11 mouse cellular contexts compared by ENCODE assay signal in the genomic region with DNA sequence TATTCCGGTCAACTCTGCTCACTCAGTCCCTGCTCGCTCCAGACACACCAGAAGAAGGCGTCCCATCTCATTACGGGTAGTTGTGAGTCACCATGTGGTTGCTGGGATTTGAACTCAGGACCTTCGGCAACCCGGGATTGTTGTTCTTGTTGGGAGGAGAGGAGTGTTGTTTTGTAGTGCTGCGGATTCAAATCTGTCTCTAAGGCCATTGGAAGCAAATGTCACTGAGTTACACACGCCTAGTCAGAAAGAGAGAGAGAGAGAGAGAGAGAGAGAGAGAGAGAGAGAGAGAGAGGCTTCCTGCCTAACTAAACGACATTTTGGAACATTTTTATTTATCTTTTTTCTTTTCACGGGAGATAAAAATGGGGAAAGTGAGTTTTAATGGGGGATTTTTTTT. TPM values are rescaled to one million over a fixed set of nuclear protein-coding genes. Genes with fewer than 3 reads are reported as not detected.
DNase-seq lines count a peak whose midpoint lies in the region; ATAC-seq and TF ChIP-seq lines count a peak whose summit lies in the region.
"Had no signal": no experiment of that assay in that cellular context is flagged by ENCODE, and none has a peak within 500 bp of the region (broad histone marks: within the 10 kb centered on the region; RNA-seq: fewer than 3 reads in every experiment).

No protein-coding gene starts in this region.

- TF ChIP-seq CTCF in G1E (IDR thresholded peaks at IDR 0.05; ENCODE audit: low read depth, low read length): no peak
- peak; percentile 27; the same call in 1 of the 2 replicates for TF ChIP-seq CTCF in liver, embryonic 14.5 days (IDR thresholded peaks at IDR 0.05; ENCODE audit: low read depth)

- no peak overlapping the region for H3K4me3 ChIP-seq in kidney, embryonic 16.5 days (ENCODE audit: low read length)
- peak overlapping the region; percentile 13; the same call in 1 of the 2 replicates for H3K4me3 ChIP-seq in G1E (ENCODE audit: low read depth, low read length)
- H3K4me3 ChIP-seq in embryonic facial prominence, embryonic 14.5 days (ENCODE audit: low read depth, low read length): peak overlapping the region; percentile 98; the same call in 1 of the 2 replicates
- peak overlapping the region; percentile 45 to 97 for H3K4me3 ChIP-seq in liver, embryonic 14.5 days (ENCODE audit: insufficient read depth in 1 of 2, low read depth in 2 of 2, low read length in 2 of 2)

- H3K27me3 ChIP-seq in kidney, embryonic 16.5 days (ENCODE audit: insufficient read depth, low read length): no peaks in the 10 kb centered on the region
- no peaks in the 10 kb centered on the region for H3K27me3 ChIP-seq in G1E (ENCODE audit: insufficient read depth, low read length)
- H3K27me3 ChIP-seq in embryonic facial prominence, embryonic 14.5 days (replicated peaks; ENCODE audit: control insufficient read depth, insufficient read depth, low read length): no peaks in the 10 kb centered on the region
- no peaks in the 10 kb centered on the region for H3K27me3 ChIP-seq in liver, embryonic 14.5 days (ENCODE audit: control insufficient read depth, insufficient read depth, low read length)

- no peak for DNase-seq in kidney, postnatal 14 days
- no peak for DNase-seq in G1E (ENCODE audit: low spot score)
- no peak for DNase-seq in embryonic facial prominence, embryonic 14.5 days (ENCODE audit: low spot score)
- DNase-seq in liver, embryonic 14.5 days (ENCODE audit: low read depth in 3 of 3, low spot score in 3 of 3): no peak
- DNase-seq in ovary, postnatal 10 days (ENCODE audit: low spot score): no peak
- DNase-seq in cerebellum, adult 11-12 months: no peak
- DNase-seq: cerebellum, adult 9-10 months; gastrocnemius, adult 2 months; layer of hippocampus, adult 9-11 months had no signal

- H3K9me3 ChIP-seq in kidney, embryonic 16.5 days (ENCODE audit: low read length): no peaks in the 10 kb centered on the region
- H3K9me3 ChIP-seq in G1E (replicated peaks): no peaks in the 10 kb centered on the region
- no peaks in the 10 kb centered on the region for H3K9me3 ChIP-seq in embryonic facial prominence, embryonic 14.5 days (ENCODE audit: control insufficient read depth, low read length)
- no peaks in the 10 kb centered on the region for H3K9me3 ChIP-seq in liver, embryonic 14.5 days (ENCODE audit: control insufficient read depth, low read length)

- ATAC-seq in kidney, embryonic 16.5 days (ENCODE audit: low FRiP score, low TSS enrichment): no peak
- ATAC-seq in G1E (ENCODE audit: extremely low read depth, insufficient number of reproducible peaks, low FRiP score, poor library complexity, severe bottlenecking): no peak
- no peak for ATAC-seq in embryonic facial prominence, embryonic 14.5 days (ENCODE audit: low read depth)
- no peak for ATAC-seq in liver, embryonic 14.5 days (ENCODE audit: insufficient read depth)
- ATAC-seq: activated CD4-positive, CD25-positive, alpha-beta regulatory T cell, adult 4 months had no signal

- H3K27ac ChIP-seq in kidney, embryonic 16.5 days (ENCODE audit: low read length): no peak overlapping the region
- no peak overlapping the region for H3K27ac ChIP-seq in embryonic facial prominence, embryonic 14.5 days (replicated peaks; ENCODE audit: low read depth, low read length)
- peak overlapping the region; percentile 91 for H3K27ac ChIP-seq in liver, embryonic 14.5 days

- no peak for TF ChIP-seq EP300 in liver, embryonic 14.5 days (IDR thresholded peaks at IDR 0.05; ENCODE audit: low read depth)

- 20% methylated on average over 10 of the region's 10 CpGs for WGBS in kidney, embryonic 16.5 days
- 21% methylated on average over 10 of the region's 10 CpGs for WGBS in embryonic facial prominence, embryonic 14.5 days
- WGBS in liver, embryonic 14.5 days (ENCODE audit: insufficient replicate concordance): 25% methylated on average over 10 of the region's 10 CpGs

- H3K36me3 ChIP-seq in kidney, embryonic 16.5 days (ENCODE audit: insufficient read depth, low read length): no peaks in the 10 kb centered on the region
- no peaks in the 10 kb centered on the region for H3K36me3 ChIP-seq in G1E (replicated peaks)
- H3K36me3 ChIP-seq in embryonic facial prominence, embryonic 14.5 days (ENCODE audit: control insufficient read depth, insufficient read depth, low read length): no peaks in the 10 kb centered on the region
- no peaks in the 10 kb centered on the region for H3K36me3 ChIP-seq in liver, embryonic 14.5 days (replicated peaks; ENCODE audit: control insufficient read depth, insufficient read depth, low read depth)

- H3K4me2 ChIP-seq in kidney, embryonic 16.5 days (replicated peaks; ENCODE audit: low read depth, low read length): peak overlapping the region; percentile 94
- H3K4me2 ChIP-seq in embryonic facial prominence, embryonic 14.5 days (ENCODE audit: low read depth, low read length): peak overlapping the region; percentile 78
- peak overlapping the region; percentile 82 for H3K4me2 ChIP-seq in liver, embryonic 14.5 days (ENCODE audit: low read depth)

- H3K4me1 ChIP-seq in kidney, embryonic 16.5 days (ENCODE audit: insufficient read depth, low read length): peaks cover 33% of the 10 kb centered on the region
- H3K4me1 ChIP-seq in G1E (ENCODE audit: insufficient read depth, low read depth, low read length): peaks cover 41% of the 10 kb centered on the region
- H3K4me1 ChIP-seq in embryonic facial prominence, embryonic 14.5 days (ENCODE audit: control insufficient read depth, insufficient read depth, low read length): peaks cover 20% of the 10 kb centered on the region
- peaks cover 20 to 29% of the 10 kb centered on the region in 2 experiments for H3K4me1 ChIP-seq in liver, embryonic 14.5 days (replicated peaks; ENCODE audit: control insufficient read depth in 2 of 2, insufficient read depth in 2 of 2, low read length in 1 of 2)

- H3K9ac ChIP-seq in kidney, embryonic 16.5 days (replicated peaks; ENCODE audit: low read length): no peak overlapping the region
- no peak overlapping the region; the same call in 1 of the 2 replicates for H3K9ac ChIP-seq in embryonic facial prominence, embryonic 14.5 days (ENCODE audit: low read depth, low read length)
- H3K9ac ChIP-seq in liver, embryonic 14.5 days (replicated peaks): peak overlapping the region; percentile 88

RNA-seq across cellular contexts. Expression of a gene that starts 2.4 kb away (rescaled TPM):
- 18.0 and 19.7 TPM in 2 replicates for polyA plus RNA-seq in kidney, embryonic 16.5 days (2015; fragmentation: Nextera tagmentation; extraction: Ambion mirVana)
- 105 and 107 TPM in 2 replicates for total RNA-seq in G1E (2014; fragmentation: Nextera tagmentation)
- 15.9 and 19.6 TPM in 2 replicates for total RNA-seq in G1E (2017)
- polyA plus RNA-seq in G1E (2012): 12.8 and 16.6 TPM in 2 replicates
- 22.6 and 27.6 TPM in 2 replicates for polyA plus RNA-seq in embryonic facial prominence, embryonic 14.5 days (2014; fragmentation: Nextera tagmentation; extraction: Ambion mirVana)
- polyA plus RNA-seq in liver, embryonic 14.5 days (2012; rRNA removed): 7.9 and 9.2 TPM in 2 replicates
- polyA plus RNA-seq in liver, embryonic 14.5 days (2014; fragmentation: Nextera tagmentation; extraction: Ambion mirVana): 8.8 and 11.2 TPM in 2 replicates
